Mouse (Mus musculus) NIH3T3 (cell line): ENCODE data around the gene Gm3667.
"Not testable (repeated sequence)": the region's sequence is repeated elsewhere in the genome, so short reads cannot be mapped to it uniquely, and the experiment has no call there.

Experiments
- DNase-seq: peaks from one replicate; pipeline ENCODE4 v3.0.0-alpha.2; 2012; ENCODE audit warnings: low read depth

Gene Gm3667

GRCm38 (mm10) chr14:6889521-6890012 lies at the start of gene Gm3667:
Gene Gm3667, minus strand, starts transcription at chr14:6889962.
- DNase-seq: not testable (repeated sequence)

DNA sequence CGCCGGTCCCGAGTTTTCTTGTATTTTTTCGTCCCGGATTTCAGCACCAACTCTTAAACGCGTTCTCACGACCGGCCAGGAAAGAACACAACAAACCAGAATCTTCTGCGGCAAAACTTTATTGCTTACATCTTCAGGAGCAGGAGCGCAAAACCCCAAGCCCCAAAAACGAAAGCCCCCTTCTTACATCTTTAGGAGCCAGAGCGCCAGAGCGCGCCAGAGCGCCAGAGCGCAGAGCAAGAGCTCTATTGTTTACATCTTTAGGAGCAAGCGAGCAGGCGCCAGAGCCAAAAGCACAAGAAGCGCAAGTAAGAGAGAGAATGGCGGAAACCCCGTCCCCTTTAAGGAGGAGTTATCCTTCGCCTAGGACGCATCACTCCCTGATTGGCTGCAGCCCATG lies 10.1 kb upstream of the Gm3667 start:
- DNase-seq: not testable (repeated sequence)

- not testable (repeated sequence) for DNase-seq
Observed at GRCm38 (mm10) chr14:6888811-6889210, 951 bp downstream of the Gm3667 start.

DNA sequence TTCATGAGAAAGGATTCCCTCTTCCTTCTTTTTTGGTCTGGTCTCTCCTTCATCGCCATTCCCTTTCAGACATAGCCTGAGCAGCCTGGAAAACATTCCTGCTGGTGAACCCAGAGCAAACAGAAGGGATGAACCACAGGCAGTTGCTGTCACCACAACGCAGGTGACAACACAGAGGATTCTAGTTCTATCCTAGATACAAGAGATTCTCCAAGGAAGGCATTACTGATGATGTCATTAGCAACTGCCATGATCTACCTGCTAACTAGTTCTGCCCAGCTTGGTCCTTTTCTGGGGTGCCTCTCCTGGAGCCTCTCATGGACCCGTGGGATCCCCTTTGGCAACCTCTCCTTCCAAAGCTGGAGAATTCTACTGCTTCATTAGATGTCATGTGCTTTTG lies 49.6 kb downstream of the Gm3667 start, which contains the start of gene Gm3642:
TSS of gene Gm3642 (minus strand) at position 101 of the 400 bp plus-strand sequence.
- not testable (repeated sequence) for DNase-seq

- not testable (repeated sequence) for DNase-seq
Observed at GRCm38 (mm10) chr14:6823297-6823696, 66.5 kb downstream of the Gm3667 start.
